Comparison of ENCODE assay signal across 8 mouse cellular contexts in the genomic region with DNA sequence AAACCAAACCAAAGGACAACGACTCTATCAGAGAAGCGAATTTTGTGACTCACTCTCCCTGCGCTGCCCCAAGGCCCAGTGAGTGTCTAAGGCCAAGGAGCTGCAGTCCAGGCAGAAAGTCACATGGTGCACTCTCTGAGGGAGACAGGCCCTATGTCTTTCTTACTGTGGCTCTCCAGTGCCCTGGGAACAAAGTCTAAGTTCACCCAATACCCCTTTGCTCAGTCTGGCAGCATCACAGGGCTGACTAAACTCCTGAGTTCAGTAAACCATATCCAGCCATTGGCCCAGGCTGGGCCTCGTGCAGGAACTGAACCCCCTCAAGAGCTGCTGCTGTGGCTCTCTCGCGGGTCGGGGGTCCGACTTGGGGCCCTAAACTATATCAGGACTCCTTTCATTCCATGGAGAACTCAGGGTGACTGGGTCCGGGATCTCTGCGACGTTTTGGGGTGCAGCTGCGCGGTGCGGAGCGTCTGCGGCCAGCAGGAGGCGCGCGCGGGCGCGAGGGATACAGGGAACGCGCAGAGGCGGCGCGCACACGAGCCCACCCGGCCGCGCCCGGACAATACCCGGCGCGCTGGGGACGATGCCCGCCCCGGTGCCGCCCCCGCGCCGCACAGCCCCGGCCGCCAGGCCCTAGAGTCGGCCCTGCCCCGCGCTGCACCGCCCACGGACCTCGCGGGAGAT. TPM values are rescaled to one million over a fixed set of nuclear protein-coding genes. Genes with fewer than 3 reads are reported as not detected.
DNase-seq lines count a peak whose midpoint lies in the region; ATAC-seq lines count a peak whose summit lies in the region.

A gene (plus strand): TSS at position 522 of the 687 bp plus-strand sequence.

- peaks cover 24% of the 10 kb centered on the region for H3K4me1 ChIP-seq in intestine, embryonic 15.5 days (replicated peaks)

- peak within 1 kb of the TSS; percentile 86 for H3K4me2 ChIP-seq in intestine, embryonic 15.5 days (replicated peaks)

- no peaks in the 10 kb centered on the region for H3K27me3 ChIP-seq in intestine, embryonic 15.5 days (replicated peaks)

- intact Hi-C loops in gastrocnemius, postnatal 36 days (cut with DNase I): loop anchor here (1.0 kb wide), 1 partner anchor 19 kb away; no protein-coding TSS in a partner anchor
- intact Hi-C loops in left cerebral cortex, postnatal 36 days (cut with DNase I): loop anchor here (1.0 kb wide), 1 partner anchor 19 kb away; no protein-coding TSS in a partner anchor

- peak; percentile 85 to 94 for DNase-seq in adrenal gland, adult (ENCODE audit: inconsistent age in 2 of 2, low spot score in 1 of 2)
- peak; percentile 82 for DNase-seq in embryo, embryonic 10.5 days (ENCODE audit: low spot score)
- DNase-seq in gastrocnemius, postnatal 36 days: peak; percentile 71 to 81
- peak; percentile 85 to 87 for DNase-seq in left cerebral cortex, postnatal 36 days (ENCODE audit: low spot score in 2 of 2)
- peak; percentile 84 for DNase-seq in mesoderm, embryonic 11.5 days (ENCODE audit: low read depth, low spot score)
- peak; percentile 83 for DNase-seq in right cerebral cortex, postnatal 25 days
- DNase-seq in yolk sac, embryonic 10.5 days (ENCODE audit: low spot score): no peak

- 5% methylated on average over 51 of the region's 51 CpGs for WGBS in intestine, embryonic 15.5 days

- no peaks in the 10 kb centered on the region for H3K9me3 ChIP-seq in intestine, embryonic 15.5 days

- peak within 1 kb of the TSS; percentile 68 for H3K9ac ChIP-seq in intestine, embryonic 15.5 days

- peak within 1 kb of the TSS; percentile 63 for H3K27ac ChIP-seq in intestine, embryonic 15.5 days

- no peaks in the 10 kb centered on the region for H3K36me3 ChIP-seq in intestine, embryonic 15.5 days

- peak; percentile 72 for ATAC-seq in intestine, embryonic 15.5 days

- peak within 1 kb of the TSS; percentile 66 for H3K4me3 ChIP-seq in intestine, embryonic 15.5 days (replicated peaks)

RNA-seq across cellular contexts. Expression of the gene that starts here (rescaled TPM):
- total RNA-seq in gastrocnemius, postnatal 36 days (2021): 10 to 100 TPM; 13.8 to 21.4 TPM
- polyA plus RNA-seq in intestine, embryonic 15.5 days (2015; fragmentation: Nextera tagmentation; extraction: Ambion mirVana): 48.1 and 48.5 TPM in 2 replicates
- total RNA-seq in left cerebral cortex, postnatal 36 days (2021): 100 to 1,000 TPM; 321 to 357 TPM

Comparison
In these comparisons a context has a peak if more than half of its experiments do, and no peak if none do; other contexts are left out.
1. RNA of the gene that starts here (total RNA-seq): 321 to 357 TPM in left cerebral cortex, postnatal 36 days; 13.8 to 21.4 TPM in gastrocnemius, postnatal 36 days; every median in the first group is over 10 times any median in the second.